Mouse (Mus musculus) liver, postnatal 0 days (tissue): Measurements from ENCODE around the gene Npas4.

Source experiments
- CTCF ChIP-seq: sonication (generic); IDR thresholded peaks from 2 replicates; pipeline ENCODE4 v1.5.1; 2016; ENCODE audit warnings: antibody characterized with exemption, low read depth
- EP300 ChIP-seq: IDR thresholded peaks from 2 replicates; pipeline ENCODE4 v1.6.1; 2016; ENCODE audit warnings: antibody characterized with exemption, low read depth, mild to moderate bottlenecking

DNA sequence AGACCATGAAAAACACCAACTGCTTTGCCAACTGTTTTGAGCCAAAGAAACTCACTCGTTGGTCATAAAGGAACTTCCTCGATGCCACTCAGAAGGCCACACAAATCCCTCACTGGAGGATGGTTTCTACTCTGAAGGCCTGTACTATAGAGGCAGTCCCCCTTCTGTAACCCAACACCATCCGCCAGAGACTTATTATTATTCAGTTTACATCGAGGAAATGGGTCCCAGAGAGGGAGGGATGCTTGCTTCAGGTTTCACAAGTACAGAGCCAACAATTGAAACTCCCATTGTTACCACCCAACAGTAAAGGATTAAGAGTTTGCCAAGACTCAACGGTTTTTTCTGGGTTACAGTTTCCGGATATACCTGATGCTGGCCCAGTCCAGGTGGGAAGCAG lies 44.6 kb downstream of the Npas4 start:
- TF ChIP-seq CTCF (no peak), EP300 (no peak)
